Mouse (Mus musculus) frontal cortex, adult 2 months (tissue): Measurements from ENCODE around the gene Rhoh. TPM values are rescaled to one million over a fixed set of nuclear protein-coding genes. Genes with fewer than 3 reads are reported as not detected.
A peak's percentile ranks its signal among the peaks of the same experiment; 100 is the strongest.

Source experiments
- DNase-seq, 2 experiments: peaks; one replicate each; pipeline ENCODE4 v3.0.0; 2022; ENCODE audit warnings: low spot score in 1 of 2; ENCODE audit errors: extremely low spot score in 1 of 2
- polyA plus RNA-seq: library from polyadenylated mRNA; depleted of rRNA; stranded (reverse); fragments of >200 nt; gene quantifications from 2 replicates; pipeline ENCODE4 v1.2.3, GENCODE M21; 2012

Rhoh gene
- polyA plus RNA-seq, 1 experiment, result 1.1 TPM

DNA sequence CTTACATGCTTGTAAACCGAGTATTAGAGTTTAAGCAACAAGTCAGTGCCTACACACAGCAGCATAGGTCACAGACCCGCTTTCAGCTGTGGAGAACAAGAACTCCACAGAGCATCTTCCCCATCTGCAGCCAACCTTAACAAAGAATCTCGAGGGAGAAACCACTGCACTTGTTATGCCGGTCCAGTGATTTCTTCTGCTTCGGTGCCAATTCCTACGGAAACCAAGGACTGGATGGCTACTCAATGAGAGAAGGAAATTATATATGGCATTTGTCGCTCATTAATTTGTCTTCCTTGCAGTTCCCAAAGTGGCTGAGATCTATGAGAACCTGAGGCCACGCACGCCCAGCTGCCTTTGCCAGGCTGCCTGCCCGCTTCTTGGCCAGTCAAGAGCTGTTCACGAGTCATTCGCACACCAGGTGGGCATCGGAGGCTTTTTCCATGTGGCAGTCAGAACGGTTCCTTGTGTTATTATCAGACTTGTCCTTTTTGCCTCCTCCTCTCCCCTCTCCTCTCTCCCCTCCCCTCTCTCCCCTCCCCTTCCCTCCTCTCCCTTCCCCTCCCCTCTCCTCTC, 30.3 kb downstream of the Rhoh start:
- no peak for DNase-seq

DNA sequence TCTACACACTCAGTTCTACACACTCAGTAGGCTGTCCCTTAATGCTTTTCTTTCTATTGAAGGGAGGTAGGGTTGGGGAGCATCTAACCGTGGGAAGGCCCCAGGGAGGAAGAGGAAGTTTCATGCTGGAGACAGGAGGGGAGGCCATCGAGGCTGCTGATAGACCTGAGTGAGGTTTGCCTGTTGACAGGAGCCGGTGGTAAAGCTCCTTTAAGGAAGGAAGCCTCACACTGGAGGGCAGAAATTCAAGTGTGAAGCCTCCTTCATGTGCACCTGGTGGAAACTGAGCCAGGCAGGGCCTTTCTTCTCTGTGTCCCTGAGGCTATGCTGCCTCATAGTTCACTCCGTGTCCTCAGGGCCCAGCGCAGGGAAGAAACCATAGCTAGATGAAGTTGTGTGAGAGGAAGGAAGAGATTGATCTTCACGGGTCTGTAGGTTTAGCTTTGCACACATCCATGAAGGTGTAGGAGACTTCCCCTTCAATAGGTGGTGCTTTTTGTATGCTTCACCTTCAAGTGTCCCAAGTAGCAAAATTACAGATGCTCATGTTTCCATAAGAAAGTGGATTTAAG, 34.2 kb downstream of the Rhoh start:
- DNase-seq, result no peak

DNA sequence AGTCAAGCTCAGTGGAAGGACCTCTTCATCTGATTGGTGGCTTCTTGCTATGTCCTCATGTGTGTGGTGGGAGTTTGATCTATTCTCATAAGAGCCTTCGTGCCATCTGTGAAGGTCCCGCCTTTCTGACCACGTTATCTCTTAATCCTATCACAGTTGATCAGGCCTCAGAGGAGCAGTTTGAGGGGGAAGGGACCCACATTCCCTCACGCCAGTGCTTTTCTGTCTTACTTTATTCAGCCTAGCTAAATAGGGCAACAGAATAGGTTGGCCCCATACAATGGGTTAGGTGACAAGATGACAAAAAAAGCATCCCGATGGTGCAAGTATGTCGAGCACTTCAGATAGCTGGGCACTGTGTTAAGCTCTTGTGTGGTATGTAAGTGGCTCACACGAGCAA, 34.8 kb downstream of the Rhoh start:
- no peak for DNase-seq

DNA sequence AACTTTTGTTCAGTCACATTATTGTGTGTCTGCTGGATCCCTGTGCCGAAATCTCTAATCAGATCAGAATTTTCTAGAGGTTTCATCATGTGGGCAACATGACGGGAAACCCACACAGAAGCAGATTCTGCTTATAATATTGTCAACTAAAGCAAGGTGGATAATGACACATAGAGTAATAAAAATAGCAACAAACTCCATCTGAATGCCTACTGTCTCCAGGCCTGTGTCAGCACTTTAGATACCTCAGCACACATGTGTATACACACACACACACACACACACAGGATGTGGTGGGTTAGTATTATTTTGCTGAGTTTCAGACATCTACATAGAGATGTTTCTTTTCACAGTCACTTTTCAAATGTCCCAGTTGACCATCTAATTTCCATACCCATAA, 36.7 kb downstream of the Rhoh start:
- no peak for DNase-seq

DNA sequence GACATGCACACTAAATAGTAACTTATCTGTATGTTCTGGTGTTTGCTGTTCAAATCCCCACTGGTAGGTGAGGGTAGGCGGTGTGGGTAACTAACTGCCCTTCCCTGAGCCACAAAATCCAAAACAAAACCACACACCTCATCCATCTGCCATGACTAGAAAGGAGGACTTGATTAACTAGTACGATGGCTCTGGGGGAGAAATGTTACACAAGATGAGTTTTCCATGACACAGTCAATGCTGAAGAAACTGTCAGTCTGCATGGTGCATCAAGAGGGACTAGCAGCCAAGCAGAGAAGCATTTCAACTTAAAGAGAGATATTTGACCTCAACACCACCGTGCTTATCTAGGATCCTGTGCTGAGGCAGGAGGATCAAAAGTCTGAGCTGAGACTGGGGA, 37.7 kb downstream of the Rhoh start:
- DNase-seq, result no peak

DNA sequence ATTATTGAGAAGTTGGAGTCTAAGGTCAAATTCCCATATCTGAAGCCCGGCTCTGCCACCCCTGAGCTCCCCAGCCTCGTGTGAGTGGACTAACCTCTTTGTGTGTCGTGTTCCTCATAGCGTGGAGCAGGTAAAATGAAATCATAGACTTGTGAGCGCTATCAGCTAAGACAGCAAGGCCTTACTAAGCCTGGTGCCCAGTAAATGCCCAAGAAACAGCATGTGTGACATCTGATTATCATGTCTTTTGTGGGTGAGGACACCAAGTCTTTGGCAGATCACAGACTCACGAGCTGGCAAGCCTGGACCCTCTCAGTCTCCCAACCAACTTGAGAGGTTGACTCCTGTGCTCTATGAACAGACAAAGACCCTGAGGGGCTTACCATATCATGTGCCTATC, 39.1 kb downstream of the Rhoh start:
- no peak for DNase-seq

DNA sequence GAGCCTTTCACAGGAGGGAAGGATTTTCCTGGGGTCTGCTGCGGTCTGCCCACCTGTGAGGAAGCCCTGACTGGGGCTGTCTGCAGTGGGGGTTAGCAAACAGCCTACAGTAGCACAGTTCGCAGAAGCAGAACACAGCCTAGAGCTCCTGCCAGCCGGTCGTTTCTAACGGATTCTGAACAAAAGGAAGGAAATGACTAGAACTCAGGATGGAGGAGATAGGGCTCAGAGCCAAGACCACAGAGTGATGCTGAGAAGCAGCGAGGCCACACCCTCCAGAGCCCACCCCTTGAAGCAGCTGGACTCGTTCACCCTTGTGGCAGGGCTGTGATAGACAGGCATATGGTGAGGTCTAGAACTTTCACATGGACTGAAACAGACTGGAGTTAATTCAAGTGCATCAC, 39.9 kb downstream of the Rhoh start:
- DNase-seq, result no peak

DNA sequence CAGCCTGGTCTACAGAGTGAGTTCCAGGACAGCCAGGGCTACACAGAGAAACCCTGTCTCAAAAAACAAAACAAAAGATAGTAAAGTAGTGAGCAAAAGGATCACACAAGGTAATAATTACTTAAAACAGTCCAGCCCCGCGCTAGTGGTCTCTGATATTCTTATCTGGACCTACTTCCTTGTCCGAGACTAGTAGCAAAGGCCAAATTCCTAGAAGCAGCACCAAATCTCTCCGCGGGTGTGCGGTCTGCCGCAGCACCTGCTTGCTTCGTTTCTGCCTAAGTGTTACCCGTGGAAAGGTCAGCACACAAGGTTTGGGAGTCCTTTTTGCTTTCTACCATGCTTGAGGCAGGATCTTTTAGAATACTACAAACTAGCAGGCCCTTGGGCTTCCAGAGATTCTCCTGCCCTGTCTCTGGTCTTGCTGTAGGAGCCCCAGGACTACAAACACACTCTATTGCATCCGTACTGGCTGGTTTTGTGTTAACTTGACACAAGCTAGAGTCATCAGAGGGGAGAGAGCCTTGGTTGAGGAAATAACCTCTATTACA, 40.9 kb downstream of the Rhoh start:
- no peak for DNase-seq

DNA sequence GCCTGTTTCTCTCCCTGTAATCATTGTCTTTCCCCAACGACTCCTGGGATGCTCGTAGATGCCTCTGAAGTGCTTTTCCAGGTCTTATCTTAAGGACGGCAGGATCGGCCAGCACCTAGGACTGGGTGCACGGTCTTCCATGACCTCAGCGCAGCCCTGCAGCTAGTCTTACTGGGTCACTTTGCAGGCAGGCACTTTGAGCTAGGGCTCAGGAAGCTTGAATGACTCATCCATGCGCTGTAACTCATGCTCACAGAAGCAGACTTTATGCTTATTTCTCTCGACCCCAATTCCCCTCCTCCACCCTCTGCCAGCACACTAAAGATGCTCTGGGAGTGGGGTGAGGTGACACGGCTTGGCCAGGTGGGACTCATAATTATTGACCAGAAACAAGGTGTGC, 41.8 kb downstream of the Rhoh start:
- no peak for DNase-seq

DNA sequence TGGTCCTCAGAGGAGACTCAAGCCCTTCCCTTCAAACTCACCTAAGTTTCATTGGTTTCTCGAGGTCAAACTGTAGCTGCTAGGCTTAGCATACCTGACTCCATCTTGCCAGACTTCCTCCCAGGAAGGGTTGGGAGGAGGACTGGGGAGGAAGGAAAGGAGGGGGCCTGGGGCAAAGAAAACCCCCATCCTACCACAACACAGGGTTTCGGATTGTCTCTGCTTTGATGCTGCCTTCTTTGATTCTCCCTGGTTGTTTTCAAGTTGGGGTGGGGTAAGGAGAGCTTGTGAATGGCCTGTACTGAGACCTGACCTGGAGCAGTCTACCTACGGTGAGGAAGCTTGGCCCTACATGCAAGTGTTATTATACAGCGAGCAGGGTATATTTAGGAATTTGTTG, 43.5 kb downstream of the Rhoh start:
- DNase-seq, result no peak

DNA sequence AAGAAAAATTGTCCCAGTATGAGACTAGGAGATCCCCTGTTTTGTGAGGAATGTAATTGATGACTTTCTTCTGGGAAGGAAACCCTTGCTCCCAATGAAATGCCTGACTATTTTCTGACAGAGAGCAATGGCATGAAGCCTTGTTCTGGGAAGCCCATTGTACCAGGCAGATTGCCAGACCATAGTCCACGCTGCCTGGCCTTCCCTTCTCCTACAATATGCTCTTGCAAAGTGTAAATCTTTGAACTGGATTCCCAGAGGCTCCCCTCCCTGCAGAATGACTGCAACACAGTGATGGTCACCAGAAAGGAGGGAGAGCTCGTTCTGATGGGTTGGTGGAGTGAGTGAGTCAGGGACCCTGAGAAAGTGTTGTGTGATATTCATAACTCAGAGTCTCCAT, 47.7 kb downstream of the Rhoh start:
- DNase-seq, result no peak

DNA sequence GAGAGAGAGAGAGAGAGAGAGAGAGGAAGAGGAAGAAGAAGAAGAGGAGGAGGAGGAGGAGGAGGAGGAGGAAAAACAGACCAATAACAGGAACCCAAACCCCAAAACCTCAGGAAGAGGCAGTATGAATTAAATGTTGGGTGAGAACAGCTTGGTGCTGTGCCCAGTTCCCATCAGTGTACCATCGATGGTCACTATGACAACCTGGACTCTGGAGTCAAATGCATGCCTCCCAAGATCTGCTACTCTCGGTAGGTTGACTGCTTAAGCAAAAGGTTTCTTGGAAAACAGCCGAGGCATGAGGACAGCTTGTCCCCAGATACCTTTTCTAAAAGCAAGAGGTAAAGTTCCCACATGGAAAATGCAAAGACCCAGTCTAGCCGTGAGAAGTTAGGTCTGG, 48.3 kb downstream of the Rhoh start:
- DNase-seq, result peak in 1 of 2 experiments; percentile 1

DNA sequence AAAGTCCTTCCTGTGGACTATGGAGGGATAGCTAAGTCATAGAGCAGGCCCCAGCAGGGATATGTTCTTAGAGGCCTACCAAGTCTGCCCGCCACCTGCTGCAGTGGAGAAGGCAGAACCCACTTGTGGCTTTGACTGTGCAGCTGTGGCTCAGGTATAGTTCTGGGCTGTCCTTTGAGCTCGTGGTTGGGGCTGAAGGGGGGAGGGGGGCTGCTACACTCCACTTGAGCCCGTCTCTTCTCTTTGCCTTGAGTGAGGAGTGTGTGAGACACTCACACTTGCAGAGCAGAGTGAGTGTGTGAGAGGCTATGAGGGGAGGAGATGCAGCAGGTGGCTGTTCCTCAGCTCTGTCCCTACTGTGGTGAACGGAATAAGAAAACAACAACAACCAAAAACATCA, 49.4 kb downstream of the Rhoh start:
- no peak for DNase-seq

DNA sequence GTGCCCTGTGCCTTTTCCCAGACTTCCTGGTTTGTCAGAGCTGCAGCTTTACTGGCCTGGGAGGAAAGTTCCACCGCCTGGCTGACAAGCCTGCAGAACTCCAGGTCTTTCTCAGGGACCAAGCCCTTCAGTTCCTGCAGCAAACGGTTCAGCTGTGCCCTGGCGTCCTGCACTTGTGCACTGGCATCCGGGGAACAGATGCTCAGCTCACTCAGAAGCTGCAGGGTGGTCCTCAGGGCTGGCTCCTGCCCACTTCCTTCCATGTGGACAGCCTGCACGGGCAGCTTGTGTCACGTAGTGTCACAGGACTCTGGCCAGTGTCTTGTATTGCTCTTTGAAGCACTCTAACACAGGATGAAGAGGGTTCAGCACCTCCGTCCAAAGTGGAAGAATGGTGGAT, 50.7 kb downstream of the Rhoh start:
- DNase-seq, result no peak

DNA sequence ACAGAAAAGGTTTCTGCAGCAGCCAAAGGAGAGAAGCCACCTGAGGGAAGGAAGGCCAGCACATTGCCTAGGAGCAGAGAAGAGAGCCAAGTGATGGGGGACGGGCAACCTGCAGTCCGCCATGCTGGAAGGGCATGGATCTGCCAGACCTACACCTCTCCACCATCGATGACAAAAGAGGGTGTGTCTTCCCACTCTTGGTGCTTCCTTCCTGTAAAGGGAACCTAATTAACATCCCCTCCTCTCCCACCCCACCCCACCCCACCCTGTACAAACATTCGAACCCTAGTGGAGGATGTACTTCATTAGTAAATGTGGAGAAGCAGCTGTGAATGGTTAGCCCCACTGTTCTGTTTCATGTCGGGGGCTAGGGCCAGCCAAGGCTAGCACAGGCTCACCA, 51.2 kb downstream of the Rhoh start:
- no peak for DNase-seq

DNA sequence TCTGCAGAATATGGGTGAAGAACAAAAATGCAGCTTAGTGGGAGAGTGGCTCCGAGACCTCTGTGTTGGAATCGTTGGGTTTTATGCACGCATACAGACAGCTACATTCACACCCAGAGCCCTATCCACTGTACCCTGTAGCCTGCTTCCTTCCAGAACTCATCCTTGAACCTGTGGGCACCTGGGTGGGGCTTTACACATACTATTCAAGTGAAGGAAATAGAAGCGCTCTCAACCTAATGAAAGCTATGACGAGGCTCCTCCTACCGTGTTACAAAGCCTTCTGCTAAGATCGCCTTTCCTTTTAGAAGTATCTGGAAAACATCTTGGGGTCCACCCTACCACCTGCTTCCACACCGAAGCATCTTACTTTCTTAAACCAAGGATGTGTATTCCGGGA, 52.1 kb downstream of the Rhoh start:
- no peak for DNase-seq

DNA sequence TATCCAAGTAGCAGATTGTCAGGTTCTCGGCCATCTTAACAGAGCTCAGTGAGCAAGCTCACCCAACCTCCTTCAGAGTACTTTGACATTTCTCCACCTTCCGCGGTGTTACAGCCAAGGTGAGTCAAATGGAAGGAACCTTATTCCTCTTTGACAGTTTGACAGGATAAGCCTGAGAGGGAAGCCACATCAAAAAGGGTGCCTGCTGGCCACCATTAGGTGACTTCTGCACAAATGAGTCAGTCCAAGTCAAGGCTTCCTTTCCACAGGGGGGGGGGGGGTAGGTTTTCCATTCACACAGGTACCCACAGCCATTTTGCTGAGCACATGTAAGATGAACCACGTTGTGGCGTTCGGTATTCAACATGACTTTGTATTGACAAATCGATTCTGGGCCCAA, 53.3 kb downstream of the Rhoh start:
- no peak for DNase-seq

DNA sequence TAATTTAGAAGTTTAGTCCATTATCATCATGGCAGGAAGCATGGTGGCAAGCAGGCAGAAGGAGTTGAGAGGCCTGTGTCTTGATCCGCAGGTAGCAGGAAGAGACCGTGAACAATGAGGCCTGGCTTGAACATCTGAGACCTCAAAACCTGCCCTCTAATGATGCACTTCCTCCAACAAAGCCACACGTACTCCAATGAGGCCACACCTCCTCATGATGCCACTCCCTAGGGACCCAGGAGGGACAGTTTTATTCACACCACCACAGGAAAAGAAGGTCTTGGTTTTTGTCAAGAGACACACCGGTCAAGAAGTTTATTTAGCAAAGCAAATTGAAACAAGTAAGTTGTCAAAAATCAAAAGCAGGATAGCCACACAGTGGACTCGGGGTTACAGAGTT, 55.9 kb downstream of the Rhoh start:
- no peak for DNase-seq

DNA sequence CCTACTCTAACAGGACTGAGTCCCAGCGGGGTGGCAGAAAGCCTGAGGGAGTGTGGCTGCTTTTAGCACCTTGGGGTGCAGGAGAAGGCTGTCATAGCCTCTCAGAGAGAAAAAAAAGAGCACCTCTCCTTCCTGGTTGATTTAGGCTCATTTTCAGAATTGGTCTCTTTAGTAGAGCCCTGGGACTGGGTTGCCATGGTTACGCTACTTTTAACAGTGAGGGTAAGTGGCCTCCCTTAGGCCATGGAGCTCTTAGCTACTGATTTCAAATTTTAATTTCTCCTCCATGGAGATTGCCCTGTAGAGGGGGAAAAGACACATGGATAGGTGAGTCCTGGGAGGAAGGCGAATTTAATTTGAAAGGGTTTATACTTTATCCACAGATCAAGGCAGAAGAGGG, 57.6 kb downstream of the Rhoh start:
- no peak for DNase-seq

DNA sequence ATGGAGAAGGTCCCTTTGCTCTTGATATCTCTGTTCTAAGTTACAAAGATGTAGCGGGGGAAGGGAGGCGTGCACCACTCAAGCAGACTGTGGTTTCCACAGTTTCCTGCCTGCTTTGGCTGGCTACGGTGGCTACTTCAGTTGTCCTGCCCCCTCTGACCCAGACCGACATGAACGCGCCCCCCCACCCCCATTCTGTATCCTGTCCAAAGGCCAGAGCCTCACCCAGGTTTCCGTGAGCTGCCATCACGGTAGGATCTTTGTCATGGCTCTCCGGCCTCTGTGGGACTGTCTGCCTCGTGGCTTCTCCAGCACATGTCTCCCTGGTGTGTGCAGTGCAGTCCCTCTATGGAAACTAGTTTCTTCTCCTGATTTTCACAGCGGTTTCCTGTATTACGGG, 58.3 kb downstream of the Rhoh start:
- DNase-seq, result no peak

DNA sequence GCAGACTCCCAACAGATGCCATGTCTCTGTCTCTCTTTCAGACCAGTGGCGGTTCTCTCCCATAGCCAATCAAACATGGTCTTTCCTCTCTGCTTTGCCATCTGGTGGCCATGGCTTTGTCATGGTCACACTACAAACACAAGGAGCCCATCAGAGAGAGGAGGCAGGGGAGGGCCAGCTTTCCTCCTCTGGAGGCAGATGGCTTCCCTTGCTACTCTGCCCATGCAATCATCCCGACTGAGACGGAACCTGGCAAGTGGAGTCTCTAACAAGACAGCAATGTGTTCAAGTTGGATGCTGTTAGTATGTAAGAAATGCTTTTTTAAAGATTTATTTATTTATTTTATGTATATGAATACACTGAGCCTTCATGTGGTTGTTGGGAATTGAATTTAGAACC, 58.9 kb downstream of the Rhoh start:
- DNase-seq, result no peak

DNA sequence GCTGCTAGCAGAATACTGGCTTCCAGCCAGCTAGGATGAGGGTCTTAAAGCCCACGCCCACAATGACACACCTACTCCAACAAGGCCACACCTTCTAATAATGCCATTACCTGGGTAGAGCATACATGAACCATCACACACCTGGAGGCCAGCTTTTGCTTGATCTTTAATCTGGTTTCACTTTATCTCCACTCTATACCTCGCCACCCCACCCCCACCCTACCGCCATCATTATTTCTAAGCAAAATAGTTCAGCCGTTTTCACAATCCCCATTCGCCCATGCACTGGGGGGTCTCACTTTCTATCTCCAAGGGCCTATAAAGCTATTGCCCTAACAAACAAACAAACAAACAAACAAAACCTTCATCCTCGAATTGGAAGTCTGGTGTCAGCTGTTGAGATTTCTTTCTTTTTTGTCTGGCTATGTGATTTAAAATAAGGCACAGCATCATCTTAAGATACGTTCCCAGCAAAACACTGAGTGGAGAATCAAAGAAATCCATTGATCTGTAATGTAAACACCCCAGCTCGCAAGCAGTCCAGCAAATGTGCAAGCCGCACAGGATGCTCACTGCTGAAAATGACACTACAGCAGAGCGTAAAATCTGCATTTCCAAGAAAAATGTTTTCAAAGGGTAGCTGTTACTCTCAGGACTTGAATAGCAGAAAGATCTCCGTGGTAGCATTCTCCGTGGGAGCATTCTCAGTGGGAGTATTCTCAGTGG, 59.9 kb downstream of the Rhoh start:
- no peak for DNase-seq
